Mouse (Mus musculus): ENCODE measurements around the gene Rgs9bp. TPM values are rescaled to one million over a fixed set of nuclear protein-coding genes. Genes with fewer than 3 reads are reported as not detected.
A peak's percentile ranks its signal among the peaks of the same experiment; 100 is the strongest.
"Not testable (repeated sequence)": the region's sequence is repeated elsewhere in the genome, so short reads cannot be mapped to it uniquely, and the experiment has no call there.

Gene Rgs9bp
- polyA plus RNA-seq, 1 experiment from 2014 or later = 0.28 TPM

- Histone ChIP-seq H3K4me2 (peak within 1 kb of the TSS; percentile 89), H3K4me1 (peaks cover 21% of the 10 kb centered on the region), H3K27ac (peak within 1 kb of the TSS; percentile 93), H3K9me3 (no peaks in the 10 kb centered on the region), H3K36me3 (peaks cover 3% of the 10 kb centered on the region), H3K9ac (peak within 1 kb of the TSS; percentile 93), H3K27me3 (no peaks in the 10 kb centered on the region), H3K4me3 (peak within 1 kb of the TSS; percentile 76)
- 70% methylated on average over 4 of the region's 4 CpGs for WGBS
- ATAC-seq (ENCODE audit: insufficient number of reproducible peaks, insufficient read depth, low FRiP score, low TSS enrichment, low read depth) = no peak
These were observed 29.2 kb downstream of the Rgs9bp start, which contains the start of gene Nudt19 for GRCm38 (mm10) chr7:35556205-35556603. Gene Nudt19 (minus strand): TSS chr7:35556304.

GRCm38 (mm10) chr7:35555224-35556204 is 29.9 kb downstream of the Rgs9bp start:
- Histone ChIP-seq H3K27ac (peak overlapping the region; percentile 93), H3K36me3 (peaks cover 10% of the 10 kb centered on the region)
- under 1% methylated on average over 93 of the region's 93 CpGs for WGBS

GRCm38 (mm10) chr7:35554605-35555175 is 30.7 kb downstream of the Rgs9bp start:
- peak overlapping the region; percentile 76 for H3K4me3 ChIP-seq
- peaks cover 15% of the 10 kb centered on the region for H3K36me3 ChIP-seq
- no peaks in the 10 kb centered on the region for H3K9me3 ChIP-seq
- H3K4me2 ChIP-seq = peak overlapping the region; percentile 89
- peak overlapping the region; percentile 93 for H3K27ac ChIP-seq
- peak overlapping the region; percentile 93 for H3K9ac ChIP-seq
- peaks cover 15% of the 10 kb centered on the region for H3K4me1 ChIP-seq
- no peak for ATAC-seq (ENCODE audit: insufficient number of reproducible peaks, insufficient read depth, low FRiP score, low TSS enrichment, low read depth)
- H3K27me3 ChIP-seq = no peaks in the 10 kb centered on the region
- 7% methylated on average over 28 of the region's 28 CpGs for WGBS

More at GRCm38 (mm10) chr7:35555224-35556204, 29.9 kb downstream of the Rgs9bp start:
- Histone ChIP-seq H3K9ac (peak overlapping the region; percentile 93), H3K9me3 (no peaks in the 10 kb centered on the region), H3K27me3 (no peaks in the 10 kb centered on the region), H3K4me2 (peak overlapping the region; percentile 89), H3K4me3 (peak overlapping the region; percentile 76), H3K4me1 (peaks cover 16% of the 10 kb centered on the region)
- ATAC-seq (ENCODE audit: insufficient number of reproducible peaks, insufficient read depth, low FRiP score, low TSS enrichment, low read depth) = peak; percentile 88

GRCm38 (mm10) chr7:35553751-35554604 is 31.4 kb downstream of the Rgs9bp start:
- H3K9ac ChIP-seq = 0 out of 2 replicates have a peak overlapping the region, but pooled peaks have one; percentile 93
- peaks cover 15% of the 10 kb centered on the region for H3K4me1 ChIP-seq
- 56% methylated on average over 10 of the region's 10 CpGs for WGBS

GRCm38 (mm10) chr7:35545881-35546280 is 39.5 kb downstream of the Rgs9bp start:
- H3K9me3 ChIP-seq = no peaks in the 10 kb centered on the region
- ATAC-seq (ENCODE audit: insufficient number of reproducible peaks, insufficient read depth, low FRiP score, low TSS enrichment, low read depth) = no peak
- no peaks in the 10 kb centered on the region for H3K27me3 ChIP-seq
- no peak overlapping the region for H3K4me2 ChIP-seq
- no peak overlapping the region for H3K4me3 ChIP-seq
- WGBS = 30% methylated on average over 4 of the region's 4 CpGs
- H3K27ac ChIP-seq = no peak overlapping the region
- H3K9ac ChIP-seq = no peak overlapping the region
- H3K36me3 ChIP-seq = peaks cover 33% of the 10 kb centered on the region
- no peaks in the 10 kb centered on the region for H3K4me1 ChIP-seq

More at GRCm38 (mm10) chr7:35553751-35554604, 31.4 kb downstream of the Rgs9bp start:
- no peak for ATAC-seq (ENCODE audit: insufficient number of reproducible peaks, insufficient read depth, low FRiP score, low TSS enrichment, low read depth)
- no peaks in the 10 kb centered on the region for H3K27me3 ChIP-seq
- peak overlapping the region; percentile 76 for H3K4me3 ChIP-seq
- peaks cover 22% of the 10 kb centered on the region for H3K36me3 ChIP-seq
- no peaks in the 10 kb centered on the region for H3K9me3 ChIP-seq
- no peak overlapping the region for H3K27ac ChIP-seq
- peak overlapping the region; percentile 89 for H3K4me2 ChIP-seq

GRCm38 (mm10) chr7:35537562-35537961 is 47.8 kb downstream of the Rgs9bp start, which contains the start of gene Tdrd12:
Gene Tdrd12 (minus strand): TSS chr7:35537745.
- Histone ChIP-seq H3K4me2 (no peak within 1 kb of the TSS), H3K27me3 (no peaks in the 10 kb centered on the region), H3K9ac (no peak within 1 kb of the TSS), H3K9me3 (no peaks in the 10 kb centered on the region), H3K4me1 (no peaks in the 10 kb centered on the region), H3K27ac (no peak within 1 kb of the TSS), H3K4me3 (no peak within 1 kb of the TSS), H3K36me3 (no peaks in the 10 kb centered on the region)
- ATAC-seq (ENCODE audit: insufficient number of reproducible peaks, insufficient read depth, low FRiP score, low TSS enrichment, low read depth) = no peak
- WGBS = 90% methylated on average over 17 of the region's 17 CpGs

- no peaks in the 10 kb centered on the region for H3K27me3 ChIP-seq
- H3K4me1 ChIP-seq = no peaks in the 10 kb centered on the region
- no peaks in the 10 kb centered on the region for H3K9me3 ChIP-seq
- H3K27ac ChIP-seq = no peak overlapping the region
- WGBS = 79% methylated on average over 12 of the region's 12 CpGs
- H3K4me3 ChIP-seq = no peak overlapping the region
- no peak overlapping the region for H3K9ac ChIP-seq
- ATAC-seq (ENCODE audit: insufficient number of reproducible peaks, insufficient read depth, low FRiP score, low TSS enrichment, low read depth) = no peak
- H3K36me3 ChIP-seq = no peaks in the 10 kb centered on the region
- H3K4me2 ChIP-seq = no peak overlapping the region
These were observed 49.5 kb downstream of the Rgs9bp start for GRCm38 (mm10) chr7:35535750-35536512.

- not testable (repeated sequence) for H3K36me3 ChIP-seq; H3K4me3 ChIP-seq; H3K27me3 ChIP-seq; H3K4me1 ChIP-seq; H3K27ac ChIP-seq; H3K9ac ChIP-seq; H3K4me2 ChIP-seq; H3K9me3 ChIP-seq; ATAC-seq (ENCODE audit: insufficient number of reproducible peaks, insufficient read depth, low FRiP score, low TSS enrichment, low read depth)
- 24% methylated on average over 1 of the region's 1 CpGs for WGBS
These were observed 54.8 kb downstream of the Rgs9bp start for GRCm38 (mm10) chr7:35530544-35530943.

- no peak for ATAC-seq (ENCODE audit: insufficient number of reproducible peaks, insufficient read depth, low FRiP score, low TSS enrichment, low read depth)
- H3K4me3 ChIP-seq = no peak overlapping the region
- 61% methylated on average over 3 of the region's 3 CpGs for WGBS
- H3K9ac ChIP-seq = no peak overlapping the region
- H3K36me3 ChIP-seq = no peaks in the 10 kb centered on the region
- H3K27ac ChIP-seq = no peak overlapping the region
- H3K9me3 ChIP-seq = no peaks in the 10 kb centered on the region
- no peaks in the 10 kb centered on the region for H3K4me1 ChIP-seq
- H3K4me2 ChIP-seq = no peak overlapping the region
- no peaks in the 10 kb centered on the region for H3K27me3 ChIP-seq
These were observed 55.4 kb downstream of the Rgs9bp start for GRCm38 (mm10) chr7:35530026-35530425.
